Comparison of ENCODE assay signal across 7 mouse cellular contexts in the genomic region with DNA sequence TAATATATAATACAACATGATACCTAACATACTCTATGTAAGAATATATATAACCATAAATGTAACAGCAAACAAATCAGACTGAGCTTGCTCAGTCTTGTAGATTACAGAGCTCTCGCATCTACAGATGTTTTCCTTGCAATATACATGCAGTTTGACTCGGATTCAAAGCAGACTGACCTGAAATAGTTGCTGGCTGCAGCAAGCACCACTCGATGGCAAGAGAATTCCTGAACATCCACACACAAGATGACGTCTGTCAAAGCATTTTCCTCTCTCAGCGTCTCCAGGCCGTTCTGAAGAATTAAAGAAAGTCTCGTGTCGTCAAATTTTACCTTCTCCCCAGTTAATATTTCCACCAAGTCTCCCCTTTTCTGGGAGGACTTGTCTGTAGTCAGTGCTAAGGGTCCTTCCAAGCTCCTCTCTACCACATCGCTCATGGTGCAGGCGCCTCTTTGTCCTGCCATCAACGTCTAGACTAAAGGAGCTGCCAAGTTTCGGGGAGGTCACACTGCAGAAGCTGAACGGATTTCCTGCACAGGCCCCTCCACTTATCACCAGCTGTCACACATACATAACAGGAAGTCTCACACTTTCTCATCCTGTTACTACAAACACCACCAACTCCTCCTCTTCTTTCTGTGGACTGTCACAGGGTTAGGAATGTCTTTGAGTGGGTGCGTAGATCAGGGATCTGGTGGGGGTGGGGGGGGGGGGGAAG. TPM values are rescaled to one million over a fixed set of nuclear protein-coding genes. Genes with fewer than 3 reads are reported as not detected.
A peak's percentile ranks its signal among the peaks of the same experiment; 100 is the strongest.
DNase-seq lines count a peak whose midpoint lies in the region; ATAC-seq and TF ChIP-seq lines count a peak whose summit lies in the region.

A gene (minus strand): TSS at position 501 of the 721 bp plus-strand sequence.

- peaks cover 38% of the 10 kb centered on the region for H3K4me1 ChIP-seq in G1E (ENCODE audit: insufficient read depth, low read depth, low read length)
- peaks cover 24% of the 10 kb centered on the region for H3K4me1 ChIP-seq in heart, embryonic 13.5 days

- H3K27ac ChIP-seq in heart, embryonic 13.5 days (replicated peaks) = peak within 1 kb of the TSS; percentile 89

- H3K9me3 ChIP-seq in G1E (replicated peaks) = no peaks in the 10 kb centered on the region
- H3K9me3 ChIP-seq in heart, embryonic 13.5 days = no peaks in the 10 kb centered on the region

- WGBS in heart, embryonic 13.5 days = 7% methylated on average over 14 of the region's 14 CpGs

- ATAC-seq in G1E (ENCODE audit: extremely low read depth, insufficient number of reproducible peaks, low FRiP score, poor library complexity, severe bottlenecking) = peak; percentile 57
- ATAC-seq in heart, embryonic 13.5 days (ENCODE audit: extremely low read depth, insufficient number of reproducible peaks, low FRiP score, low TSS enrichment) = peak; percentile 50; the same call in 1 of the 2 replicates
- peak; percentile 86 for ATAC-seq in megakaryocyte progenitor cell, adult 5-6 weeks (replicated peaks; ENCODE audit: poor library complexity)

- no peaks in the 10 kb centered on the region for H3K36me3 ChIP-seq in G1E (replicated peaks)
- no peaks in the 10 kb centered on the region for H3K36me3 ChIP-seq in heart, embryonic 13.5 days

- no peak for TF ChIP-seq CTCF in G1E (IDR thresholded peaks at IDR 0.05; ENCODE audit: low read depth, low read length)

- peak within 1 kb of the TSS; percentile 76 for H3K9ac ChIP-seq in heart, embryonic 13.5 days

- peak within 1 kb of the TSS; percentile 65 for H3K4me2 ChIP-seq in heart, embryonic 13.5 days

- H3K4me3 ChIP-seq in G1E (ENCODE audit: low read depth, low read length) = peak within 1 kb of the TSS; percentile 3; the same call in 1 of the 2 replicates
- H3K4me3 ChIP-seq in heart, embryonic 13.5 days = peak within 1 kb of the TSS; percentile 50

- no peak for DNase-seq in G1E (ENCODE audit: low spot score)
- peak; percentile 61 to 69 for DNase-seq in adrenal gland, postnatal 36 days
- DNase-seq in kidney, postnatal 10 days = peak; percentile 82
- DNase-seq in thymus, postnatal 36 days = peak; percentile 70 to 78
- DNase-seq in layer of hippocampus, postnatal 36 days = no peak

- no peaks in the 10 kb centered on the region for H3K27me3 ChIP-seq in G1E (ENCODE audit: insufficient read depth, low read length)
- H3K27me3 ChIP-seq in heart, embryonic 13.5 days (replicated peaks) = no peaks in the 10 kb centered on the region

RNA-seq across cellular contexts. Expression of the gene that starts here (rescaled TPM):
- 0.83 TPM in 1 of 2 replicates, not detected in the other for total RNA-seq in G1E (2014; fragmentation: Nextera tagmentation)
- 4.9 and 5.4 TPM in 2 replicates for total RNA-seq in G1E (2017)
- 0.13 and 0.20 TPM in 2 replicates for polyA plus RNA-seq in G1E (2012)
- total RNA-seq in adrenal gland, postnatal 36 days (2021) = 1 to 10 TPM; 5.2 to 7.5 TPM
- polyA plus RNA-seq in heart, embryonic 13.5 days (2015; fragmentation: Nextera tagmentation; extraction: Ambion mirVana) = 22.3 and 25.9 TPM in 2 replicates
- 50.6 and 54.0 TPM in 2 replicates for total RNA-seq in megakaryocyte progenitor cell, adult 5-6 weeks (2015)
- 73.9 and 75.5 TPM in 2 replicates for total RNA-seq in megakaryocyte progenitor cell, adult 5-6 weeks (2017)
- total RNA-seq in layer of hippocampus, postnatal 36 days (2021) = 1 to 10 TPM; 1.3 to 1.5 TPM

Comparison
In these comparisons a context has a peak if more than half of its experiments do, and no peak if none do; other contexts are left out.
1. RNA of the gene that starts here (total RNA-seq): 50.6 to 75.5 TPM in megakaryocyte progenitor cell, adult 5-6 weeks; 5.2 to 7.5 TPM in adrenal gland, postnatal 36 days, 0.83 to 5.4 TPM in G1E and 1.3 to 1.5 TPM in layer of hippocampus, postnatal 36 days; every median in the first group is over 4 times any median in the second.
2. RNA of the gene that starts here (polyA plus RNA-seq): 22.3 to 25.9 TPM in heart, embryonic 13.5 days; 0.13 to 0.20 TPM in G1E; every median in the first group is over 10 times any median in the second.
3. DNase-seq: peak in adrenal gland, postnatal 36 days (2 of 2), kidney, postnatal 10 days (single experiment) and thymus, postnatal 36 days (2 of 2); none in G1E (single experiment) and layer of hippocampus, postnatal 36 days (0 of 2).
4. Peak in every context shown above with its lines, with median percentiles within 50 percentile points of each other: ATAC-seq.